Mouse (Mus musculus) kidney, embryonic 16.5 days (tissue): ENCODE results near the gene Aurkc. TPM values are rescaled to one million over a fixed set of nuclear protein-coding genes. Genes with fewer than 3 reads are reported as not detected.

Source experiments
- polyA plus RNA-seq: library from polyadenylated mRNA; unstranded; fragments of >200 nt; fragmentation: Nextera tagmentation; extraction: Ambion mirVana; gene quantifications from 2 replicates; pipeline ENCODE4 v1.2.1, GENCODE M21; 2015

Aurkc gene
- polyA plus RNA-seq, 1 experiment from 2014 or later: not detected

Other genes with a start within 250 kb of the Aurkc start
- 14.3 and 16.2 TPM in 2 replicates for gene Zfp954, start 126.2 kb downstream of the Aurkc start, polyA plus RNA-seq
- 2.0 and 2.7 TPM in 2 replicates for gene Zfp773, start 141.5 kb downstream of the Aurkc start, polyA plus RNA-seq
- gene Zfp418, start 176.0 kb downstream of the Aurkc start, polyA plus RNA-seq: 2.3 and 3.0 TPM in 2 replicates
- gene Zfp772, start 214.7 kb downstream of the Aurkc start, polyA plus RNA-seq: 8.5 and 8.8 TPM in 2 replicates